Mouse (Mus musculus): ENCODE data around the gene Gmcl1. TPM values are rescaled to one million over a fixed set of nuclear protein-coding genes. Genes with fewer than 3 reads are reported as not detected.
A peak's percentile ranks its signal among the peaks of the same experiment; 100 is the strongest.

Gmcl1 gene
- polyA plus RNA-seq, 1 experiment = 1.0 TPM

DNA sequence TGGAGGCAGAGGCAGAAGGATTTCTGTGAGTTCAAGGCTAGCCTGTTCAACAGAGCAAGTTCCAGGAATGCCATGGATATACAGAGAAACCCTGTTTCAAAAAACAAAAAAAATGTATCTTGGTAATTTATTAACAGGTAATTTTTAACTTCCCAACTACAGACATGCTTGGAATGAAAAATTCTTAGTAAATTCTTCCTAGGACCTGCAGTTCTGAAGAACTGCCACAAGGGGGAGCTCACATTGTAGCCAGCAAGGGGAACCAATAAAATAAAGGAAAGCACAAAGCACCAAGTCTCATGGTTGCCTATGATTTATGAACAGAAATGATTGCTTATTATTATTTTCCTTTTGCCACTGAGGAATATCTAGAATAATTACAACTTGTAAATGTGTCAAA lies 14.0 kb upstream of the Gmcl1 start:
- H3K36me3 ChIP-seq (ENCODE audit: control insufficient read depth) = peaks cover 3% of the 10 kb centered on the region; the same call in 1 of the 2 replicates
- TF ChIP-seq GATA1 (IDR thresholded peaks at IDR 0.05; ENCODE audit: low read length) (no peak), TAL1 (IDR thresholded peaks at IDR 0.05; ENCODE audit: low read length) (no peak)
- peaks cover 5% of the 10 kb centered on the region; the same call in 1 of the 2 replicates for H3K4me1 ChIP-seq (ENCODE audit: control insufficient read depth)
- H3K27me3 ChIP-seq (ENCODE audit: control insufficient read depth) = no peaks in the 10 kb centered on the region
- H3K9me3 ChIP-seq (ENCODE audit: control insufficient read depth, low read length) = peaks cover 5% of the 10 kb centered on the region
- H3K4me3 ChIP-seq (replicated peaks) = no peak overlapping the region

- no peak for TF ChIP-seq TAL1 (IDR thresholded peaks at IDR 0.05; ENCODE audit: low read length)
- TF ChIP-seq GATA1 (IDR thresholded peaks at IDR 0.05; ENCODE audit: low read length) = no peak
- Histone ChIP-seq H3K4me3 (replicated peaks) (no peak overlapping the region), H3K36me3 (ENCODE audit: control insufficient read depth) (peaks cover 9% of the 10 kb centered on the region; the same call in 1 of the 2 replicates), H3K27me3 (ENCODE audit: control insufficient read depth) (no peaks in the 10 kb centered on the region), H3K4me1 (ENCODE audit: control insufficient read depth) (peaks cover 11% of the 10 kb centered on the region), H3K9me3 (ENCODE audit: control insufficient read depth, low read length) (peaks cover 5% of the 10 kb centered on the region)
Observed at GRCm38 (mm10) chr6:86740652-86741051, 7.5 kb upstream of the Gmcl1 start.

DNA sequence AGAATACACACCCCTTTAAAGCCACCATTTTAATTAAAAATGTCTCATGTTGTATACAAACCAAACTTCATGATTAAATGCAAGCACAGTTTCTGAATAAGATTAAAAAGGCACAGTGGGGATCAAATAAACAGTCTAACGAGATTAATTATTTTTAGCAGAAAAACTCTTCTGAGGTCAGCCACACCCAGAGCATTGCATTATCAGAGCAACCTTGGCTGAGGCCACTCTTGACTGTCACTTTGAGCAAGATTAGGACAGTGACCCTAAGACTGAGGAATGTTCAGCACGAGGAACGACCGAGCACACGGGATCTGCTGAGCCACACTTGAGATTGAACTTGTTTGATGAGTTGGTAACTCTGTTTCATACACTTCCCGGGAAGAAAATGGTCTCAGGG lies 3.6 kb upstream of the Gmcl1 start:
- Histone ChIP-seq H3K9me3 (ENCODE audit: control insufficient read depth, low read length) (no peaks in the 10 kb centered on the region; the same call in none of the 2 replicates), H3K27me3 (ENCODE audit: control insufficient read depth) (no peaks in the 10 kb centered on the region), H3K36me3 (ENCODE audit: control insufficient read depth) (peaks cover 6% of the 10 kb centered on the region; the same call in 1 of the 2 replicates), H3K4me1 (ENCODE audit: control insufficient read depth) (peaks cover 33% of the 10 kb centered on the region), H3K4me3 (replicated peaks) (no peak overlapping the region)
- TF ChIP-seq GATA1 (IDR thresholded peaks at IDR 0.05; ENCODE audit: low read length) = no peak
- TF ChIP-seq TAL1 (IDR thresholded peaks at IDR 0.05; ENCODE audit: low read length) = no peak

DNA sequence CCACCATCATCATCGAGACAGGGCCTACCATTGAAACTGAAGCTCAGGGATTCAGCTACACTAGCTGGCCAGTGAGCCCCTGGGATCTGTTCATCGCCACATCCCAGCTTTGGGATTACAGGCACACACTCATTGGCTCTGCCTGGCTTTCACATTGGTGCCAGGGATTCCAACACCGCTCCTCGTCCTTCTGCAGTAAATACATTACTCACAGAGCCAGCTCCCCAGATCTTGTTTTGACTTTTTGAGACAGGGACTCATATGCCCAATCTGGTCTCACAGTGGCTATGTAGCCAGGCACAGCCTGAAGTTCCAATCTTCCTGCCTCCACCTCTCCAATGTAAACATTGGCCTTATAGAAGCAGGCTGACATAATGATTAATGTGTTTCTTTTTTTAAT lies 3.1 kb upstream of the Gmcl1 start:
- peaks cover 4% of the 10 kb centered on the region; the same call in 1 of the 2 replicates for H3K36me3 ChIP-seq (ENCODE audit: control insufficient read depth)
- no peak for TF ChIP-seq TAL1 (IDR thresholded peaks at IDR 0.05; ENCODE audit: low read length)
- no peak for TF ChIP-seq GATA1 (IDR thresholded peaks at IDR 0.05; ENCODE audit: low read length)
- no peaks in the 10 kb centered on the region; the same call in 1 of the 2 replicates for H3K9me3 ChIP-seq (ENCODE audit: control insufficient read depth, low read length)
- H3K4me1 ChIP-seq (ENCODE audit: control insufficient read depth) = peaks cover 35% of the 10 kb centered on the region
- no peak overlapping the region for H3K4me3 ChIP-seq (replicated peaks)
- no peaks in the 10 kb centered on the region for H3K27me3 ChIP-seq (ENCODE audit: control insufficient read depth)

DNA sequence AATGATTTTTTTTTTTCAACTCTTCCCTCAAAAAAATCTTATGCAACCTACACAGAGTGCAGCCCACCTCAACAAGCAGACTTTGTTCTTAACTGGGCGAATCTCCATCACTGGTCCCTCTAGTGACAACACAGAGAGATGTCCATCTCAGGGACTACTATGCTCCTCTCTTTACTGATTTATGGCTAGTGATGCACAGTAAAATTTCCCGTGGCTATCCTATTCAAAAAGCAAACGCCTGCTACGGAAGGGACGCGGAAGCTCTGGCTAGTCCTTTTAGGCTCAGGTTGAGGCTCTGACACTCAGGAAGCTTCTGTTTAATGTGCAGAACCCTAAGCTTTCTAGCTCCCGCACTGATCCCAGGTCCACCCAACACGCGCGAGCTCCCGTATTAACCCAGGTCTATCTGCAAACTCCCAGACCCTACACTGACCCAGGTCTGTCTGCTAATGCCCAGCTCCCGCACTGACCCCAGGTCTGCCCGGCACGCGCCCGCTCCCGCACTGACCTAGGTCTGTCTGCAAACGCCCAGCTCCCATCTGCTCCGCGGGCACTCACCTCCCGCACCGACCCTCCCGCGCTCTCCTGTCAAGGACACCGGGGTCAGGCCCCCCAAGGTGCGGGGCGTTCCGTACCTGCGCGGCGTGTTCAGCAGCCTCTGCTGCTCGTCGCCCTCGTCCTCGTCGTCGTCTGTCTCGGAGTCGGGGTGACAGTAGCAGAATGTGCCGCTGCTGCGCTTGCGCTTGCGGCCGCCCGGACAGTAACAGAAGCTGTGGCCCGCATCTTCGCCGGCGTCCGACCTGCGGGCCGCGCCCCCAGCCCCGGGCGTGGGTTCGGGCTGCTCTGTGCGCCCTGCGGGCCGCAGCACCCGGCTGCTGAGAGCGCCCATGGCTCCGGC lies 658 bp downstream of the Gmcl1 start:
- TF ChIP-seq GATA1 (IDR thresholded peaks at IDR 0.05; ENCODE audit: low read length) = no peak
- no peak for TF ChIP-seq TAL1 (IDR thresholded peaks at IDR 0.05; ENCODE audit: low read length)
- Histone ChIP-seq H3K9me3 (ENCODE audit: control insufficient read depth, low read length) (no peaks in the 10 kb centered on the region), H3K4me3 (replicated peaks) (peak overlapping the region; percentile 87), H3K36me3 (ENCODE audit: control insufficient read depth) (peaks cover under 1% of the 10 kb centered on the region), H3K4me1 (ENCODE audit: control insufficient read depth) (peaks cover 41% of the 10 kb centered on the region), H3K27me3 (ENCODE audit: control insufficient read depth) (no peaks in the 10 kb centered on the region)

DNA sequence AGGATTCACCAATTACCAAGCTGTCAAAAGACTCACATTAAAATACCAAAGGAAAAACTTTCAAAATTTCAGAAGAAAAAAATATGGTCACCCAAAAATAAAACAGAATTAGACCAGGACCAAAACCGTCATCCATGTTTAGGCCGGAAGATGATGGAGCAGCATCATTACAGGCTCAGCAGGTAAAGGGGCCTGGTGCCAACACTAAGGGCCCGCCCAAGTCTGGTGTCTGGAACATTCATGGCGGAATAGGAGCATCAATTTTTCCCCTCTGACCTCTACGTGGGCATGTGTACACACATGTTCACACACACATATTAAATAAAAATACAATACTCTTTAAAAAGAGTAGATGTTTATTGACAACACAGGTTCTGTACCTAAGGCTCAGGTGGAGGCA lies 4.5 kb downstream of the Gmcl1 start:
- Histone ChIP-seq H3K27me3 (ENCODE audit: control insufficient read depth) (no peaks in the 10 kb centered on the region), H3K4me1 (ENCODE audit: control insufficient read depth) (peaks cover 22% of the 10 kb centered on the region), H3K9me3 (ENCODE audit: control insufficient read depth, low read length) (no peaks in the 10 kb centered on the region), H3K36me3 (ENCODE audit: control insufficient read depth) (peaks cover 6% of the 10 kb centered on the region), H3K4me3 (replicated peaks) (no peak overlapping the region)
- TF ChIP-seq TAL1 (IDR thresholded peaks at IDR 0.05; ENCODE audit: low read length) = no peak
- TF ChIP-seq GATA1 (IDR thresholded peaks at IDR 0.05; ENCODE audit: low read length) = no peak

- TF ChIP-seq GATA1 (IDR thresholded peaks at IDR 0.05; ENCODE audit: low read length) (no peak), TAL1 (IDR thresholded peaks at IDR 0.05; ENCODE audit: low read length) (no peak)
- H3K27me3 ChIP-seq (ENCODE audit: control insufficient read depth) = no peaks in the 10 kb centered on the region
- no peaks in the 10 kb centered on the region for H3K4me1 ChIP-seq (ENCODE audit: control insufficient read depth)
- H3K9me3 ChIP-seq (ENCODE audit: control insufficient read depth, low read length) = no peaks in the 10 kb centered on the region
- peaks cover 19% of the 10 kb centered on the region for H3K36me3 ChIP-seq (ENCODE audit: control insufficient read depth)
- H3K4me3 ChIP-seq (replicated peaks) = no peak overlapping the region
Observed at GRCm38 (mm10) chr6:86721977-86722376, 11.2 kb downstream of the Gmcl1 start.

DNA sequence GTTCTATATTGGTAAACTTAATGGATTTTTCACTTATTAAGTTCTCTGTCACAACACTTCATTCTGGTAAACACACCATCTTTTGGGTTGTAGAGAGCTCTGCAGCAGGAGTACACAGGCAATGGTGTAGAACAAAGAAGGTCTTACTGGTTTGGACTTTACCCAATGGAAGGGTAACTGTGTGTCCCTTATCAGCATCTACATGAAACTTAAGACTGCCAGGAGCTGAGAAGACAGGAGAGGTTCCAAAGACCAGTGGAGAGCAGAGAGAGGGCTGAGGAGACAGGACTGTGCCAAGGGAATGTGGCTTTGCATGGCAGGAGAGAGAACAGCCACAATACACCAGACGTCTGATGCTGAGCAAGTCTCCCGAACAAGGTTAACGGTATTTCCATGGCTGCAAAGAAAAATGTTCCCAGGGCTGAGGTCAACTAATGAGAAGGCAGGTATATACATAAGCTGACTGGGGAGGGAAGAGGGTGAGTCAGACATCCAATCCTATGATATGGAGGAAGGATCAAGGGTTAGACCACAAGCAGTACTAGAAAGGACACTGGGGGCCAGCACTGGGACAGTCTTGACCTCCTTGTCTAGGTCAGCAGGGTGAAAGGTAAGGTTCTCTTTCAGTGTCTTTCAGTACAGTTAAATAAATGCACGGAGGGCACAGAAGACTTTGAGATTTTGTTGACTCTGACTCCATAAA lies 25.0 kb downstream of the Gmcl1 start:
- no peaks in the 10 kb centered on the region for H3K4me1 ChIP-seq (ENCODE audit: control insufficient read depth)
- no peaks in the 10 kb centered on the region for H3K27me3 ChIP-seq (ENCODE audit: control insufficient read depth)
- peaks cover 37% of the 10 kb centered on the region for H3K36me3 ChIP-seq (ENCODE audit: control insufficient read depth)
- no peak for TF ChIP-seq GATA1 (IDR thresholded peaks at IDR 0.05; ENCODE audit: low read length)
- TF ChIP-seq TAL1 (IDR thresholded peaks at IDR 0.05; ENCODE audit: low read length) = no peak
- no peak overlapping the region for H3K4me3 ChIP-seq (replicated peaks)
- H3K9me3 ChIP-seq (ENCODE audit: control insufficient read depth, low read length) = no peaks in the 10 kb centered on the region

DNA sequence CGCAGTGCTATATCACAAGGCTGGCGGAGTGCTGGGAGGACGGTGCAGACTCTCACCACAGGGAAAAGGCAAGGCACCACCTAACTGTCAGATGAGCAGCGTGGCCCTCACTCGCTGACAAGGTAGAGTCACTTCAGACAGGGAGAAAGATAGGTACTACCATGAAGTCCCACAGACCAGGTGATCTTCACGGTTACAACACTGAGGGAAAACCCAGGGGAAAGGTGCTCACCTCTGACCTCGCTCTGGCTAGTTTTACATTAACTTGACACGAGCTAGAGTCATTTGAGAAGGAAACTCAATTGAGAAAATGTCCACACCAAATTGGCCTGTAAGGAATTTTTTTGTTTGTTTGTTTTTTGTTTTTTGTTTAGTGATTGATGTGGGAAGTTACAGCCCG lies 30.6 kb downstream of the Gmcl1 start:
- peaks cover 7% of the 10 kb centered on the region for H3K4me1 ChIP-seq (ENCODE audit: control insufficient read depth)
- no peaks in the 10 kb centered on the region for H3K9me3 ChIP-seq (ENCODE audit: control insufficient read depth, low read length)
- no peak for TF ChIP-seq TAL1 (IDR thresholded peaks at IDR 0.05; ENCODE audit: low read length)
- no peak for TF ChIP-seq GATA1 (IDR thresholded peaks at IDR 0.05; ENCODE audit: low read length)
- H3K4me3 ChIP-seq (replicated peaks) = no peak overlapping the region
- H3K27me3 ChIP-seq (ENCODE audit: control insufficient read depth) = no peaks in the 10 kb centered on the region
- H3K36me3 ChIP-seq (ENCODE audit: control insufficient read depth) = peaks cover 59% of the 10 kb centered on the region

Measured in erythroblast, embryonic 14.5 days (primary cell).